Mouse (Mus musculus) MEL (cell line): ENCODE data around the gene Gipr. TPM values are rescaled to one million over a fixed set of nuclear protein-coding genes. Genes with fewer than 3 reads are reported as not detected.

Experiments
- DNase-seq: peaks from one replicate; pipeline ENCODE4 v3.0.0; 2011; ENCODE audit warnings: low read depth, low spot score
- H3K27ac ChIP-seq: 2 replicates; pipeline ENCODE4 v1.5.1; 2012; ENCODE audit warnings: low read depth, mild to moderate bottlenecking, control low read depth, low read length, moderate library complexity; ENCODE audit not compliant: control insufficient read depth
- H3K27me3 ChIP-seq, 2 experiments: fragments of 150-350 bp in 1 of 2; sonication (generic) in 1 of 2; 2 replicates each; pipeline ENCODE4 v1.6.1; 2012; ENCODE audit warnings: low read length in 2 of 2, mild to moderate bottlenecking in 2 of 2, improper control_type of control experiment in 1 of 2, moderate library complexity in 1 of 2; ENCODE audit not compliant: insufficient read depth in 2 of 2, control insufficient read depth in 1 of 2
- H3K36me3 ChIP-seq, 2 experiments: 2 replicates each; pipeline ENCODE4 v1.6.1; 2012 to 2014; ENCODE audit warnings: low read length in 2 of 2, improper control_type of control experiment in 1 of 2, inconsistent platforms in 1 of 2, mild to moderate bottlenecking in 1 of 2; ENCODE audit not compliant: insufficient read depth in 2 of 2, control insufficient read depth in 1 of 2
- H3K4me1 ChIP-seq, 2 experiments: fragments of 150-350 bp in 1 of 2; sonication (generic) in 1 of 2; 2 replicates each; pipeline ENCODE4 v1.6.1; 2012; ENCODE audit warnings: low read length in 2 of 2, improper control_type of control experiment in 1 of 2, mild to moderate bottlenecking in 1 of 2; ENCODE audit not compliant: insufficient read depth in 2 of 2, control insufficient read depth in 1 of 2
- H3K4me3 ChIP-seq, 2 experiments: fragments of 150-350 bp in 1 of 2; sonication (generic) in 1 of 2; 2 replicates each; pipeline ENCODE4 v1.5.1; 2012; ENCODE audit warnings: low read depth in 2 of 2, low read length in 2 of 2, mild to moderate bottlenecking in 2 of 2, moderate library complexity in 2 of 2, control low read depth in 1 of 2, improper control_type of control experiment in 1 of 2; ENCODE audit not compliant: control insufficient read depth in 1 of 2, insufficient read depth in 1 of 2
- H3K79me2 ChIP-seq: 2 replicates; pipeline ENCODE4 v1.6.1; 2012; ENCODE audit warnings: mild to moderate bottlenecking, low read length, moderate library complexity; ENCODE audit not compliant: control insufficient read depth, poor library complexity, insufficient read depth
- H3K9ac ChIP-seq: 2 replicates; pipeline ENCODE4 v1.6.1; 2012; ENCODE audit warnings: low read depth, mild to moderate bottlenecking, control low read depth, low read length, moderate library complexity; ENCODE audit not compliant: control insufficient read depth, poor library complexity, severe bottlenecking
- H3K9me3 ChIP-seq: fragments of 150-350 bp; sonication (generic); replicated peaks from 2 replicates; pipeline ENCODE4 v1.6.1; 2012; ENCODE audit warnings: mild to moderate bottlenecking, low read length, improper control_type of control experiment, moderate library complexity; ENCODE audit not compliant: insufficient read depth
- BHLHE40 ChIP-seq: IDR thresholded peaks from 2 replicates; pipeline ENCODE4 v1.6.1; 2012; ENCODE audit warnings: low read depth, mild to moderate bottlenecking, inconsistent platforms, low read length, improper control_type of control experiment, borderline replicate concordance
- CHD1 ChIP-seq: IDR thresholded peaks from 2 replicates; pipeline ENCODE4 v1.6.1; 2012; ENCODE audit warnings: low read depth, mild to moderate bottlenecking, inconsistent platforms, low read length, improper control_type of control experiment
- CTCF ChIP-seq, 3 experiments: IDR thresholded peaks in 2 of 3; conservative IDR thresholded peaks in 1 of 3; 2 replicates each; pipeline ENCODE4 v1.5.1; 2011 to 2012; ENCODE audit warnings: low read length in 3 of 3, low read depth in 2 of 3, mild to moderate bottlenecking in 2 of 3, improper control_type of control experiment in 1 of 3, inconsistent platforms in 1 of 3, mixed read lengths in 1 of 3, moderate library complexity in 1 of 3; ENCODE audit not compliant: control insufficient read depth in 1 of 3, insufficient read depth in 1 of 3, poor library complexity in 1 of 3, severe bottlenecking in 1 of 3
- ELF1 ChIP-seq: IDR thresholded peaks from 2 replicates; pipeline ENCODE4 v1.6.1; 2014; ENCODE audit warnings: low read depth, mild to moderate bottlenecking, inconsistent platforms, low read length, improper control_type of control experiment, moderate library complexity
- EP300 ChIP-seq, 2 experiments: IDR thresholded peaks; 2 replicates each; pipeline ENCODE4 v1.6.1; 2011; ENCODE audit warnings: improper control_type of control experiment in 2 of 2, low read length in 2 of 2, low read depth in 1 of 2, mild to moderate bottlenecking in 1 of 2
- GABPA ChIP-seq: IDR thresholded peaks from 2 replicates; pipeline ENCODE4 v1.6.1; 2012; ENCODE audit warnings: low read depth, mild to moderate bottlenecking, inconsistent platforms, low read length, improper control_type of control experiment, moderate library complexity
- GATA1 ChIP-seq: IDR thresholded peaks from 2 replicates; pipeline ENCODE4 v1.6.1; 2011; ENCODE audit warnings: low read depth, low read length, improper control_type of control experiment
- HCFC1 ChIP-seq: IDR thresholded peaks from 2 replicates; pipeline ENCODE4 v1.6.1; 2012; ENCODE audit warnings: low read depth, mild to moderate bottlenecking, inconsistent platforms, low read length, improper control_type of control experiment, moderate library complexity
- JUND ChIP-seq: IDR thresholded peaks from 2 replicates; pipeline ENCODE4 v1.6.1; 2011; ENCODE audit warnings: low read depth, mild to moderate bottlenecking, improper control_type of control experiment, low read length
- KAT2A ChIP-seq: conservative IDR thresholded peaks from 2 replicates; pipeline ENCODE4 v1.6.1; 2012; ENCODE audit warnings: low read depth, low read length, improper control_type of control experiment, inconsistent platforms
- MAFK ChIP-seq: IDR thresholded peaks from 2 replicates; pipeline ENCODE4 v1.6.1; 2011; ENCODE audit warnings: low read depth, mild to moderate bottlenecking, low read length, improper control_type of control experiment, borderline replicate concordance
- MEF2A ChIP-seq: IDR thresholded peaks from 2 replicates; pipeline ENCODE4 v1.6.1; 2014; ENCODE audit warnings: low read depth, mild to moderate bottlenecking, inconsistent platforms, low read length, improper control_type of control experiment; ENCODE audit not compliant: poor library complexity, insufficient replicate concordance, severe bottlenecking; ENCODE audit errors: extremely low read depth
- MXI1 ChIP-seq: IDR thresholded peaks from 2 replicates; pipeline ENCODE4 v1.6.1; 2011; ENCODE audit warnings: mild to moderate bottlenecking, low read depth, low read length, improper control_type of control experiment
- MYB ChIP-seq: IDR thresholded peaks from 2 replicates; pipeline ENCODE4 v1.6.1; 2011; ENCODE audit warnings: mild to moderate bottlenecking, low read depth, low read length, improper control_type of control experiment
- MYC ChIP-seq: IDR thresholded peaks from 2 replicates; pipeline ENCODE4 v1.6.1; 2011; ENCODE audit warnings: low read depth, mild to moderate bottlenecking, low read length, improper control_type of control experiment, moderate library complexity
- POLR2A ChIP-seq, 2 experiments: IDR thresholded peaks; 2 replicates each; pipeline ENCODE4 v1.6.1; 2011 to 2012; ENCODE audit warnings: low read length in 2 of 2, mild to moderate bottlenecking in 2 of 2, control low read depth in 1 of 2, improper control_type of control experiment in 1 of 2, low read depth in 1 of 2, moderate library complexity in 1 of 2; ENCODE audit not compliant: control insufficient read depth in 1 of 2, insufficient read depth in 1 of 2, poor library complexity in 1 of 2
- POLR2AphosphoS2 ChIP-seq: IDR thresholded peaks from 2 replicates; pipeline ENCODE4 v1.6.1; 2011; ENCODE audit warnings: low read length, improper control_type of control experiment
- POLR2AphosphoS5 ChIP-seq: IDR thresholded peaks from 2 replicates; pipeline ENCODE4 v1.6.1; 2012; ENCODE audit warnings: low read depth, borderline replicate concordance, mild to moderate bottlenecking, inconsistent platforms, low read length, moderate library complexity, mixed read lengths
- RAD21 ChIP-seq: IDR thresholded peaks from 2 replicates; pipeline ENCODE4 v1.6.1; 2011; ENCODE audit warnings: mild to moderate bottlenecking, low read depth, low read length, improper control_type of control experiment
- SIN3A ChIP-seq: IDR thresholded peaks from 2 replicates; pipeline ENCODE4 v1.6.1; 2012; ENCODE audit warnings: low read length, improper control_type of control experiment, inconsistent platforms
- SMC3 ChIP-seq: IDR thresholded peaks from 2 replicates; pipeline ENCODE4 v1.6.1; 2011; ENCODE audit warnings: low read depth, low read length, improper control_type of control experiment
- TAL1 ChIP-seq: IDR thresholded peaks from 2 replicates; pipeline ENCODE4 v1.6.1; 2012; ENCODE audit warnings: mild to moderate bottlenecking, inconsistent platforms, low read length, moderate library complexity, mixed read lengths
- TCF12 ChIP-seq: IDR thresholded peaks from 2 replicates; pipeline ENCODE4 v1.6.1; 2014; ENCODE audit warnings: low read depth, mild to moderate bottlenecking, inconsistent platforms, low read length, improper control_type of control experiment, moderate library complexity
- USF2 ChIP-seq, 2 experiments: IDR thresholded peaks; 2 replicates each; pipeline ENCODE4 v1.6.1; 2011 to 2012; ENCODE audit warnings: improper control_type of control experiment in 2 of 2, low read length in 2 of 2, borderline replicate concordance in 1 of 2, inconsistent platforms in 1 of 2, low read depth in 1 of 2, mild to moderate bottlenecking in 1 of 2; ENCODE audit not compliant: insufficient read depth in 1 of 2
- ZC3H11A ChIP-seq: IDR thresholded peaks from 2 replicates; pipeline ENCODE4 v1.6.1; 2012; ENCODE audit warnings: low read depth, mild to moderate bottlenecking, inconsistent platforms, low read length, improper control_type of control experiment
- ZMIZ1 ChIP-seq: IDR thresholded peaks from 2 replicates; pipeline ENCODE4 v1.6.1; 2012; ENCODE audit warnings: low read depth, mild to moderate bottlenecking, inconsistent platforms, low read length, improper control_type of control experiment, moderate library complexity
- ZNF384 ChIP-seq: IDR thresholded peaks from 2 replicates; pipeline ENCODE4 v1.6.1; 2012; ENCODE audit warnings: low read depth, mild to moderate bottlenecking, inconsistent platforms, low read length, improper control_type of control experiment
- polyA plus RNA-seq, 2 experiments: library from polyadenylated mRNA; stranded (reverse) in 1 of 2; unstranded in 1 of 2; fragments of >175 nt in 1 of 2; fragments of >200 nt in 1 of 2; gene quantifications; 2 replicates each; pipeline versions ENCODE4 v1.2.1 to v1.2.4; 2012; ENCODE audit warnings: low replicate concordance in 2 of 2, low read depth in 1 of 2; ENCODE audit not compliant: insufficient read length in 2 of 2, insufficient read depth in 1 of 2, missing spikeins in 1 of 2
- total RNA-seq: library from RNA; depleted of rRNA; stranded (reverse); fragments of 300-350 nt; gene quantifications from 2 replicates; pipeline ENCODE4 v1.2.3, GENCODE M21; 2012

Gipr gene
- total and polyA plus RNA-seq, 3 experiments = 0.65 to 2.1 TPM; not detected in 1

DNA sequence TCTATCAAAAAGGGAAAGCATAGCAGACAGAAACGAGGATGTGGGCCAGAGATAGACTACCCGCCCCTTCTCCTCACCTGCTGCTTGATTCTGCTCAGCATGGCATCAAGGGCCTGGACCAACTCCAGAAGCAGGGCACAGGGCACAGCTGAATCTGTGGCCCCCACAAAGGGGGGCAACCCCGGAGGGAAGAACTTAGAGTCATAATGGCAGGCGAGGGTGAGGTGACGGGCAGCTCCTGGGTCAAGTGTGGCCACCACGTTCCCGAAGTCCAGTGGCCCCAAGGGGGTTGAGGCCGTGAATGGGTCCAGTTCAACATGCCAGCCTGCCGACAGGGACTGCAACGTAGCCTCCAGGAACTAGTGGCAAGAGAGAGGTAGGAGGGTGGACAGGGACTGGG, 19.1 kb downstream of the Gipr start:
- Histone ChIP-seq H3K4me3 (no peak overlapping the region), H3K27me3 (no peaks in the 10 kb centered on the region), H3K36me3 (peaks cover 0 to 6% of the 10 kb centered on the region in 2 experiments; a peak in 2 of 4 replicates), H3K9ac (no peak overlapping the region), H3K9me3 (no peaks in the 10 kb centered on the region), H3K27ac (no peak overlapping the region), H3K79me2 (peaks cover 14% of the 10 kb centered on the region), H3K4me1 (peaks cover 4 to 17% of the 10 kb centered on the region in 2 experiments; a peak in 3 of 4 replicates)
- DNase-seq = no peak
- no peak for TF ChIP-seq HCFC1
- no peak for TF ChIP-seq KAT2A
- no peak for TF ChIP-seq MEF2A
- TF ChIP-seq TCF12 = no peak
- TF ChIP-seq ZC3H11A = no peak
- no peak for TF ChIP-seq MAFK
- TF ChIP-seq GABPA = no peak
- no peak for TF ChIP-seq CHD1
- TF ChIP-seq MXI1 = no peak
- TF ChIP-seq POLR2A (IDR thresholded peaks at IDR 0.05; ENCODE audit: control insufficient read depth in 1 of 2, insufficient read depth in 1 of 2, low read depth in 1 of 2, low read length in 2 of 2, poor library complexity in 1 of 2) = no peak
- TF ChIP-seq TAL1 = no peak
- TF ChIP-seq EP300 (IDR thresholded peaks at IDR 0.05; ENCODE audit: low read depth in 1 of 2, low read length in 2 of 2) = no peak
- no peak for TF ChIP-seq MYB
- TF ChIP-seq MYC = no peak
- TF ChIP-seq BHLHE40 = no peak

DNA sequence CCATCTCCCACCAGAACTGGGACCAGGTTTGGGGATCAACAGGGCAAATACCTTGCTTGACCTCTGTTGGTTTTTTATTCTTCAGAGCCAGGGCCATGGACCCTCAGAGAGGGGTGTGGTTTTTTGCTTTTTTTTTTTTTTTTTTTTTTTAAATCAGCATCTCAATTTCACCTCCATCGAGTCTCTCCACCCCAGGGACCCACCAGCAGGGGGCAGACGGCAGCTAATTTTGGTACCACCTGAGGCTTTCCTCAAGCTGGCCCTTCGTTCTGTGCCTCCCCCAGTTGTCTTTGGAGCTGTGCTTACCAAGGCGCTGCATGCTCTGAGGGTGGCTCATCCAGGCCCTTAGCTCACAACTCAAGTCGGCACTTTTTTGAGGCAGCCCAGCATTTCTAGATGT, 28.5 kb downstream of the Gipr start:
- TF ChIP-seq GABPA (no peak), ZNF384 (peak; percentile 91), POLR2AphosphoS2 (no peak), ZC3H11A (no peak), MAFK (no peak), JUND (no peak), SIN3A (no peak), USF2 (IDR thresholded peaks at IDR 0.05; ENCODE audit: borderline replicate concordance in 1 of 2, insufficient read depth in 1 of 2, low read depth in 1 of 2, low read length in 2 of 2) (no peak), KAT2A (no peak), MYB (no peak), ZMIZ1 (no peak), SMC3 (peak; percentile 57), CTCF (IDR thresholded peaks at IDR 0.05 in 2 of 3, conservative IDR thresholded peaks at IDR 0.05 in 1 of 3; ENCODE audit: control insufficient read depth in 1 of 3, insufficient read depth in 1 of 3, low read depth in 2 of 3, low read length in 3 of 3, poor library complexity in 1 of 3, severe bottlenecking in 1 of 3) (peak; percentile 52 to 77 (median 62)), MXI1 (no peak), TAL1 (no peak), MYC (no peak), POLR2AphosphoS5 (no peak), ELF1 (no peak), POLR2A (IDR thresholded peaks at IDR 0.05; ENCODE audit: control insufficient read depth in 1 of 2, insufficient read depth in 1 of 2, low read depth in 1 of 2, low read length in 2 of 2, poor library complexity in 1 of 2) (no peak), GATA1 (no peak), RAD21 (peak; percentile 31)
- no peak overlapping the region for H3K27ac ChIP-seq
- no peaks in the 10 kb centered on the region for H3K36me3 ChIP-seq
- no peaks in the 10 kb centered on the region for H3K4me1 ChIP-seq
- H3K27me3 ChIP-seq = no peaks in the 10 kb centered on the region
- H3K9ac ChIP-seq = no peak overlapping the region
- H3K4me3 ChIP-seq = no peak overlapping the region
- DNase-seq = peak; percentile 63
- H3K79me2 ChIP-seq = no peaks in the 10 kb centered on the region
- no peaks in the 10 kb centered on the region for H3K9me3 ChIP-seq
